Mouse (Mus musculus) megakaryocyte, embryonic 14.5 days (primary cell): ENCODE results near the gene Plxnc1. TPM values are rescaled to one million over a fixed set of nuclear protein-coding genes. Genes with fewer than 3 reads are reported as not detected.

Experiments
- H3K27me3 ChIP-seq: replicated peaks from 2 replicates; pipeline ENCODE3; 2012; ENCODE audit warnings: inconsistent platforms
- H3K36me3 ChIP-seq: replicated peaks from 2 replicates; pipeline ENCODE3; 2012; ENCODE audit warnings: low read length, inconsistent platforms, mixed read lengths
- H3K4me1 ChIP-seq: 2 replicates; pipeline ENCODE4 v1.6.1; 2012; ENCODE audit warnings: inconsistent platforms
- H3K4me3 ChIP-seq: replicated peaks from 2 replicates; pipeline ENCODE3; 2012; ENCODE audit warnings: moderate library complexity, mild to moderate bottlenecking, inconsistent platforms
- H3K9me3 ChIP-seq: 2 replicates; pipeline ENCODE4 v1.6.1; 2012; ENCODE audit warnings: inconsistent platforms
- FLI1 ChIP-seq: IDR thresholded peaks from 2 replicates; pipeline ENCODE4 v1.6.1; 2012; ENCODE audit warnings: low read length, inconsistent platforms, mixed read lengths
- GATA1 ChIP-seq: IDR thresholded peaks from 3 replicates; pipeline ENCODE4 v1.6.1; 2012; ENCODE audit warnings: mixed read lengths, low read length, inconsistent platforms, borderline replicate concordance
- polyA plus RNA-seq: library from polyadenylated mRNA; stranded (reverse); fragments of >175 nt; gene quantifications from 2 replicates; pipeline ENCODE4 v1.2.3, GENCODE M21; 2012; ENCODE audit warnings: low replicate concordance; ENCODE audit not compliant: insufficient read depth

Plxnc1 gene
- polyA plus RNA-seq, 1 experiment, result 3.7 TPM

GRCm38 (mm10) chr10:94958311-94958710 is 13.7 kb upstream of the Plxnc1 start:
- TF ChIP-seq GATA1, result no peak
- no peak for TF ChIP-seq FLI1
- Histone ChIP-seq H3K36me3 (no peaks in the 10 kb centered on the region), H3K9me3 (peaks cover 10% of the 10 kb centered on the region), H3K27me3 (peaks cover 2% of the 10 kb centered on the region), H3K4me3 (peak overlapping the region; percentile 57), H3K4me1 (peaks cover 48% of the 10 kb centered on the region)

- Histone ChIP-seq H3K4me3 (no peak overlapping the region), H3K36me3 (no peaks in the 10 kb centered on the region), H3K4me1 (peaks cover 48% of the 10 kb centered on the region), H3K9me3 (peaks cover 10% of the 10 kb centered on the region), H3K27me3 (peaks cover 2% of the 10 kb centered on the region)
- TF ChIP-seq GATA1 (no peak), FLI1 (no peak)
Measured at GRCm38 (mm10) chr10:94957705-94958104, 13.1 kb upstream of the Plxnc1 start.

- Histone ChIP-seq H3K4me3 (no peak overlapping the region), H3K9me3 (peaks cover 3% of the 10 kb centered on the region; the same call in 1 of the 2 replicates), H3K36me3 (peaks cover 8% of the 10 kb centered on the region), H3K27me3 (peaks cover 2% of the 10 kb centered on the region), H3K4me1 (peaks cover 53% of the 10 kb centered on the region)
- TF ChIP-seq FLI1 (no peak), GATA1 (no peak)
Measured at GRCm38 (mm10) chr10:94947915-94948675, 3.5 kb upstream of the Plxnc1 start.

GRCm38 (mm10) chr10:94947386-94947785 is 2.8 kb upstream of the Plxnc1 start:
- no peak overlapping the region for H3K4me3 ChIP-seq
- H3K27me3 ChIP-seq, result peaks cover 2% of the 10 kb centered on the region
- TF ChIP-seq FLI1 (no peak), GATA1 (no peak)
- H3K36me3 ChIP-seq, result peaks cover 8% of the 10 kb centered on the region
- peaks cover 3% of the 10 kb centered on the region; the same call in 1 of the 2 replicates for H3K9me3 ChIP-seq
- peaks cover 54% of the 10 kb centered on the region for H3K4me1 ChIP-seq

GRCm38 (mm10) chr10:94945206-94945711 is 624 bp upstream of the Plxnc1 start:
- Histone ChIP-seq H3K9me3 (no peaks in the 10 kb centered on the region), H3K4me3 (peak overlapping the region; percentile 100), H3K27me3 (no peaks in the 10 kb centered on the region), H3K36me3 (peaks cover 9% of the 10 kb centered on the region), H3K4me1 (peaks cover 71% of the 10 kb centered on the region)
- TF ChIP-seq GATA1 (no peak), FLI1 (no peak)

GRCm38 (mm10) chr10:94943846-94944690 is 567 bp downstream of the Plxnc1 start:
- peaks cover 74% of the 10 kb centered on the region for H3K4me1 ChIP-seq
- H3K36me3 ChIP-seq, result peaks cover 14% of the 10 kb centered on the region
- H3K9me3 ChIP-seq, result no peaks in the 10 kb centered on the region
- H3K4me3 ChIP-seq, result peak overlapping the region; percentile 100
- H3K27me3 ChIP-seq, result no peaks in the 10 kb centered on the region
- TF ChIP-seq GATA1 (no peak), FLI1 (no peak)

GRCm38 (mm10) chr10:94943401-94943845 is 1.2 kb downstream of the Plxnc1 start:
- H3K9me3 ChIP-seq, result no peaks in the 10 kb centered on the region
- H3K4me1 ChIP-seq, result peaks cover 75% of the 10 kb centered on the region
- H3K4me3 ChIP-seq, result peak overlapping the region; percentile 100
- H3K27me3 ChIP-seq, result no peaks in the 10 kb centered on the region
- no peak for TF ChIP-seq FLI1
- TF ChIP-seq GATA1, result no peak
- peaks cover 18% of the 10 kb centered on the region for H3K36me3 ChIP-seq

- Histone ChIP-seq H3K4me1 (peaks cover 75% of the 10 kb centered on the region), H3K36me3 (peaks cover 26% of the 10 kb centered on the region), H3K27me3 (no peaks in the 10 kb centered on the region), H3K4me3 (peak overlapping the region; percentile 100), H3K9me3 (no peaks in the 10 kb centered on the region)
- TF ChIP-seq GATA1, result no peak
- TF ChIP-seq FLI1, result no peak
Measured at GRCm38 (mm10) chr10:94942449-94943041, 2.1 kb downstream of the Plxnc1 start.

GRCm38 (mm10) chr10:94941551-94941950 is 3.1 kb downstream of the Plxnc1 start:
- H3K9me3 ChIP-seq, result no peaks in the 10 kb centered on the region
- peaks cover 77% of the 10 kb centered on the region for H3K4me1 ChIP-seq
- H3K4me3 ChIP-seq, result peak overlapping the region; percentile 100
- peaks cover 36% of the 10 kb centered on the region for H3K36me3 ChIP-seq
- TF ChIP-seq FLI1 (no peak), GATA1 (no peak)
- H3K27me3 ChIP-seq, result no peaks in the 10 kb centered on the region
